Mouse (Mus musculus) brown adipose tissue, adult 24 weeks (tissue): Measurements from ENCODE around the gene Csf2rb2. TPM values are rescaled to one million over a fixed set of nuclear protein-coding genes. Genes with fewer than 3 reads are reported as not detected.

Source experiments
- H3K27ac ChIP-seq: fragments of 200-500 bp; replicated peaks from 2 replicates; pipeline ENCODE4 v1.5.1; 2012; ENCODE audit warnings: low read depth, mild to moderate bottlenecking, low read length
- H3K4me1 ChIP-seq: fragments of 200-500 bp; 2 replicates; pipeline ENCODE4 v1.6.1; 2012; ENCODE audit warnings: low read length, mixed read lengths; ENCODE audit not compliant: control insufficient read depth, insufficient read depth, insufficient read length
- H3K4me3 ChIP-seq: fragments of 200-500 bp; 2 replicates; pipeline ENCODE4 v1.5.1; 2012; ENCODE audit warnings: low read depth, mild to moderate bottlenecking, low read length, moderate library complexity; ENCODE audit not compliant: insufficient read depth
- polyA plus RNA-seq: library from polyadenylated mRNA; stranded (reverse); fragments of >200 nt; gene quantifications from 2 replicates; pipeline ENCODE4 v1.2.4, GENCODE M21; 2012; ENCODE audit not compliant: missing spikeins, insufficient read depth, insufficient read length

The Csf2rb2 gene
- polyA plus RNA-seq, 1 experiment: 0.67 TPM

DNA sequence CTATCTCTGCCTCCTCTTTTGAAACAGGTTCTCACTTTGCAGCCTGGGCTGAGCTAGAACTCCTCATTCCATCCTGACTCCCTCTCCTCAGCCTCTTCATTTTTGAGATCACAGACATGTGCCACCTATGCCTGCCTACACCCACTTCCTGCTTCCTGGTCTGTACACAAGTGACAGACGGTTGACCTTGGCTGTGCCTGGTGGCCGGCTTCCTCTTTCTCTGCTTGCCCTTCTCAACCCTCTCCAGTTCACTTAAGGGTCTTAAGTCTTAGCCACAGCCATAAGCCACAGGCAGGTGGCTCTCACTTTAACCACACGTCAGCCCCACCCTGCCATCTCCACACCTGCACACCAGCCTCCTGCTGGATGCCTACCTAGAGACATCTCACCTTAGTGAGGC is 57.1 kb downstream of the Csf2rb2 start:
- H3K4me3 ChIP-seq: no peak overlapping the region
- H3K27ac ChIP-seq: no peak overlapping the region
- no peaks in the 10 kb centered on the region for H3K4me1 ChIP-seq

DNA sequence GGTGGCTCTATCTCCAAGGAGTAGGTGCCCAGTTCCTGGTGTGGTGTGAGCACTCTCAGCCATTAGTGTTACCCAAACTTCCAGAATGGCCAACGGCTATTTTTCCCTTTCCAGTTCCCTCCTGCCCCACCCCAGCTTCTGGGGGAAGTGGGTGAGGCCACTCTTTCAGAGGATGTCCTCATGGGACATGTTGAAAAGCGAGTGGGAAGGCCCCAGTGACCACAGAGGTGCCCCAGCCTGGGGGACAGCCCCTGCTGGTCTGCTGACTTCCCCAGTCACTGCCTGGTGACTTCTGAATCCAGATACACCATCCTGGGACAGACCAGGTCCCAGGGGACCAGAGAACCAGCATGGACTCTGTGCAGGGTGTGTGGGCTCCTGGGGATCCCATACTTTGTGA is 57.9 kb downstream of the Csf2rb2 start:
- no peaks in the 10 kb centered on the region for H3K4me1 ChIP-seq
- no peak overlapping the region for H3K4me3 ChIP-seq
- no peak overlapping the region for H3K27ac ChIP-seq

DNA sequence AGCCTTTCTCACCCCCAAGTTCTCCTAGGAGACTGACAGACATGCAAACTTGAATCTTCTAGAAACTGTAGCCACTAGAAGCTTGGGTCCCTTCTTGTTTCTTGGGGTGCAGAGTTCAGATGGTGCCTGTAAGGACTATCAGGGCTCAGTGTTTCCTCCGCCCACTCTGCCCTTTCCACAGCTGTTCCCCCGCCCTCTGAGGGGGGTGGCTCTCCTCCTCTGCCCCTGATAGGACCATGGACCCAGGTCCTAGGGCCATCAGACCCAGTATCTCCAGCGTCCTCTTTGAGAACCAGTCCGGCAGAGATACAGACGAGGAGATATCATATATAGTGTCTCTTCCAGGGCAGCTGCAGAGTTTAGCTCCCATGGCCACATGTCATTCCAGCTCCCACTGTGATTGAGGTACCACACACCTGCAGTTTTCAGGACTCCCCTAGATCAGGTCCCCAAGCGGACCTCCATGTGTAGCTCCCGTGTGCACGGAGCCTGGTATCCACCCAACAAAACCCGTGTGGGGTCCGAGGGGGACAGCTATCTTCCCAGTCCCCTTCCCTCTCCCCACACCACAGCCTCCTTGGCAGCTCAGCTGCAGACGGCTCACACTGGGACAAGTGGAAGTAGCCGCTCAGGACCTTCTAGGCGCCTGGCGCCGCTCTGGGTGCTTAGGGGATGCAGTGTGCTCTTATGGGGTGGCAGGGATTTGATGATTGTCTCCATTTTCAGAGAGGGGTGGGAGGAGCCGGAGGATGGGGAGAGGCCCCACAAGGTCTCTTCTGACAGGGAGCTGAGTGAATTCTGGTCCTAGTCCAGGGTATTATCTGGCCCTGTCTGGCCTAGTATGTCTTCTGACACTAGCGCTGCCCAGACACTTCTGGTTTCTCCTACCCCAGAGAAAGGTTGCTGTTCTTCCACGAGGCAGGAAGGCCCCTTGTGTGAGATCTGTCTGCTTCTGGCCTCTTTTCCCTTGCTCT is 59.1 kb downstream of the Csf2rb2 start:
- no peak overlapping the region; the same call in 1 of the 2 replicates for H3K4me3 ChIP-seq

GRCm38 (mm10) chr15:78244695-78245492 is 60.6 kb downstream of the Csf2rb2 start, which contains the start of gene Ncf4:
Ncf4 (plus strand) TSS chr15:78244801.
- peak within 1 kb of the TSS; percentile 38 for H3K27ac ChIP-seq
- H3K4me1 ChIP-seq: no peaks in the 10 kb centered on the region
- peak within 1 kb of the TSS; percentile 30 for H3K4me3 ChIP-seq

More for the DNA sequence above, 59.1 kb downstream of the Csf2rb2 start:
- H3K4me1 ChIP-seq: no peaks in the 10 kb centered on the region
- peak overlapping the region; percentile 4; the same call in 1 of the 2 replicates for H3K27ac ChIP-seq

GRCm38 (mm10) chr15:78243774-78244173 is 61.7 kb downstream of the Csf2rb2 start:
- H3K27ac ChIP-seq: peak overlapping the region; percentile 38; the same call in 1 of the 2 replicates
- no peaks in the 10 kb centered on the region for H3K4me1 ChIP-seq
- no peak overlapping the region for H3K4me3 ChIP-seq

- no peaks in the 10 kb centered on the region for H3K4me1 ChIP-seq
- no peak overlapping the region for H3K27ac ChIP-seq
- no peak overlapping the region for H3K4me3 ChIP-seq
These were observed 62.5 kb downstream of the Csf2rb2 start for GRCm38 (mm10) chr15:78243061-78243460.

DNA sequence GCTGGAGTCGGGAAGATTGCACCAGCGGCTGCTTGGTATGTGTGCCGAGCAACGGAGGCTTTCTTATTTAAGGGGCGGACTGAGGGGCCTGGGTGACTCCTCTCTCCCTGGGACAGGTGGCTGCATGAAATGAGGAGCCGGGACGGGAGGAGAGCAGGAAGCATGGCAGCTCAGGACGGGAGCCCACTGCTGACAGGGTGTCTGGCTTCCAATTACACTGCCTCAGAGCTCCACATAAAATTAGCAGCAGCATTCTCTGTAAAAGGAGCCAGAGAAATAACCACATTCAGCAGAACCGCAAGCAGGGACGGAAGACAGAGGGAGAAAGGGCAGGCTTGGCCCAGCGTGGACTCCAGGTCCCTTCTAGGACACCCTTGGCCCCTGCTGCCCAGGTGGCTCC is 64.2 kb downstream of the Csf2rb2 start:
- Histone ChIP-seq H3K4me3 (no peak overlapping the region), H3K4me1 (no peaks in the 10 kb centered on the region), H3K27ac (no peak overlapping the region)

DNA sequence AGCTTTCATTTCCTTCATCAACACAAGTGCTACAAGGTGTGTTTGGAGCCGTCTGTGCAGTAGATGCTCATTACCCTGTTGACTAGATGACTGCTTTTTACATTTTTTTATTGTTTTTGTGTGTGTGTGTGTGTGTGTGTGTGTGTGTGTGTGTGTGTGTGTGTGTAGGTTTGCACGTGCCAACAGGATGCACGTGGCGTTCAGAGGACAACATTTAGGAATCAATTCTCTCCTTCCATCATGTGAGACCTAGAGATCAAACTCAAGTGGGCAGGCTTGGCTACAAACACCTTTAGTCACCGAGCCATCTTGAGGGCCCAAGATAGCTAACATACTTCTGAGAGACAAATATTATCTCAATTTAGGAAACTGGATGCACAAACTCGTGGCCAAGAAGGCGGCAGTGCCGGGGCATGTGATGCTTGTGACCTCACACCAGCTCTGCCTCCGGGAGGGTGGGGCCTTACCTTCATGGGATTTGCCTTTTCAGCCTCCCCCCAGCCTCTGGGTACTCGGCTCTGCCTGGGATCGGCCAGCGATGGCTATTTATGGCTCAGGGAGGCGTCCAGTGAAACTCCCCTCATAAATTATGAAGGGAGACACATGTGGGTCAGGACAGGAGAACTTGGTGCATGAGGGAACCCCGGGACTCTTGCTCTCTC is 65.4 kb downstream of the Csf2rb2 start:
- Histone ChIP-seq H3K4me3 (no peak overlapping the region), H3K4me1 (no peaks in the 10 kb centered on the region), H3K27ac (no peak overlapping the region)

GRCm38 (mm10) chr15:78239453-78239852 is 66.1 kb downstream of the Csf2rb2 start:
- H3K27ac ChIP-seq: no peak overlapping the region
- H3K4me3 ChIP-seq: no peak overlapping the region

DNA sequence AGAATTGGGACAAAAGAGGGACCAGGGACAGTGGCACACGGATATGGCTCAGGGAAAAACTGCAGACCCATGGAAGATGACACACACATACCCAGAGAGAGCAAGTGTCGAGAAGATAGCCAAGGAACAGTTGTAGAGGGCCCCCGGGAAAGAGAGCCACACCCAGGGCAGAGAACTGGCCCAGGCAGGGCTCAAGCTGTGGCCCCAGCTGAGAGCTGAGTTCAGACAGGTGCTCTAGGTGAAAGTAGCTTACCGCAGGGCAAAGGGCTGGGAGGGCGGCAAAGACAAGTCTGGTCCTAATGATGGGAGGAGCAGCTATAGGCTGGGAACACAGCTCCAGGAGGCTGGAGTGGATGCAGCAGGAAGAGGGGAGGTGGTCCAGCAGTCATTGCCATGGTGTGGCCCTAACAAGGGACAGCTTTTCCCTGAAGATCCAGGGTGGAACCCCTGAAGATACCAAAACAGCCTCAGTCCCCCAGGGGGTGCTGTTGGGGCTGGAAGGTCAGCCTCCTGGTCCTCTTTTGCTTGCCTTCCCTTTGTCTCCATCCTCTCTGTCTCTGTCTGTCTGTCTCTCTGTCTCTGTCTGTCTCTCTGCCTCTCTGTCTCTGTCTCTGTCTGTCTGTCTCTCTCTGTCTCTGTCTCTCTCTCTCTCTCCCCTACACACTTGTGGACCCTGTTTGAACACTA is 70.6 kb downstream of the Csf2rb2 start:
- no peak overlapping the region for H3K4me3 ChIP-seq
- H3K27ac ChIP-seq: no peak overlapping the region
- no peaks in the 10 kb centered on the region for H3K4me1 ChIP-seq

More at GRCm38 (mm10) chr15:78239453-78239852, 66.1 kb downstream of the Csf2rb2 start:
- no peaks in the 10 kb centered on the region for H3K4me1 ChIP-seq

Other genes with a start within 250 kb of the Csf2rb2 start
- gene Cacng2, start 185.7 kb downstream of the Csf2rb2 start, polyA plus RNA-seq: not detected in 2 replicates
- 13.4 and 16.5 TPM in 2 replicates for gene Ift27, start 131.6 kb downstream of the Csf2rb2 start, polyA plus RNA-seq
- gene Pvalb, start 99.3 kb downstream of the Csf2rb2 start, polyA plus RNA-seq: 171 and 312 TPM in 2 replicates
- 3.3 and 3.5 TPM in 2 replicates for gene Ncf4, start 60.9 kb downstream of the Csf2rb2 start, polyA plus RNA-seq
- gene Csf2rb, start 20.0 kb upstream of the Csf2rb2 start, polyA plus RNA-seq: 3.1 and 4.1 TPM in 2 replicates
- not detected in 2 replicates for gene Tex33, start 90.2 kb upstream of the Csf2rb2 start, polyA plus RNA-seq
- gene Tst, start 100.2 kb upstream of the Csf2rb2 start, polyA plus RNA-seq: 37.0 and 39.4 TPM in 2 replicates
- 22.1 and 26.4 TPM in 2 replicates for gene Mpst, start 100.7 kb upstream of the Csf2rb2 start, polyA plus RNA-seq
- 37.9 and 42.7 TPM in 2 replicates for gene Kctd17, start 122.8 kb upstream of the Csf2rb2 start, polyA plus RNA-seq
- 0.71 and 2.0 TPM in 2 replicates for gene Tmprss6, start 162.9 kb upstream of the Csf2rb2 start, polyA plus RNA-seq
- gene Il2rb, start 189.6 kb upstream of the Csf2rb2 start, polyA plus RNA-seq: 0.71 TPM in 1 of 2 replicates, not detected in the other
- 2.7 and 3.3 TPM in 2 replicates for gene C1qtnf6, start 225.7 kb upstream of the Csf2rb2 start, polyA plus RNA-seq
- not detected in 2 replicates for gene Sstr3, start 239.0 kb upstream of the Csf2rb2 start, polyA plus RNA-seq